Mouse (Mus musculus): ENCODE data around the gene Rprd1b. TPM values are rescaled to one million over a fixed set of nuclear protein-coding genes. Genes with fewer than 3 reads are reported as not detected.
"Not testable (repeated sequence)": the region's sequence is repeated elsewhere in the genome, so short reads cannot be mapped to it uniquely, and the experiment has no call there.

Rprd1b gene
- polyA plus RNA-seq, 1 experiment: 17.1 TPM

DNA sequence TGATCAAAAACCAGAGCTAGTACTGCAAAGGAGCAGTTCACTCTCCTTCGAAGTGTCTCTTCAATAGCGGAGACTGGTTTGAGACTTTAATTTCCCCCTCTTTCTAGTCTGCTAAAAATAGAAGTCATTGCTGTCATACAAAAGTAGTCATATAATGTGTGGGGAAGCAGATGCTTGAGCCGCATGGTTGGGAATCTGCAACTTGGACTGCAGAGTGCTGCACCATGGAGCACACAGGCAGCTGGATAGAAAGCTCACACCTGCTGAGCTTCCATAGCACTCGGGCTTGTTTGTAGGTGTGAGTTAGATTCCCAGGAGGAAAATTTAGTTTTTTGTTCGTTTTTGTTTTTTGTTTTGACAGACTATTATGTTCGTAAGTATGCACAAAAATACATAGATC, 8.1 kb downstream of the Rprd1b start:
- Histone ChIP-seq H3K4me3 (ENCODE audit: insufficient read depth, low read length) (no peak overlapping the region), H3K4me1 (ENCODE audit: control insufficient read depth, insufficient read depth, low read length) (no peaks in the 10 kb centered on the region; the same call in 1 of the 2 replicates), H3K27ac (ENCODE audit: insufficient read depth, low read length) (no peak overlapping the region)
- TF ChIP-seq POLR2A (IDR thresholded peaks at IDR 0.05; ENCODE audit: extremely low read depth, insufficient read depth, low read length): no peak
- no peak for TF ChIP-seq CTCF (IDR thresholded peaks at IDR 0.05; ENCODE audit: extremely low read depth, insufficient read depth, low read length)

DNA sequence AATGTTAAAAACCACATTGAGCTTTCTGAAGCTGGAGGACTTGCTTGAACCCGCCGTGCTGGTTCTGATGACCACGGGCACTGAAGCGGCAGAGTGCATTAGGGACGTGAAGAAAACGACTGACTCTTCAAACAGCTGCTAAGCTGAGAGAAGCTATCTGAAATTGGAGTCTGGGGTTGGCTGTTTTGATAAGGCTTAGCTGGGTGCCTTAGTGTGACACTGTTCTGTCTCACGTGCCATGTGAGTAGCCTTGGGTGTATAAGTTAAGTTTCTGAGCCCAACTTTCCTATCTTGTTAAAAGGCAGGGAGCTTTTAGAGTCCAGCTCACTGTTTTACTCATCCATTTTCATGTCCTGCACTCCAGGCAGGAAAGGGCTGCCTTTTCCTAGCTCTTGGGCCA, 8.7 kb downstream of the Rprd1b start:
- Histone ChIP-seq H3K27ac (ENCODE audit: insufficient read depth, low read length) (no peak overlapping the region), H3K4me3 (ENCODE audit: insufficient read depth, low read length) (no peak overlapping the region), H3K4me1 (ENCODE audit: control insufficient read depth, insufficient read depth, low read length) (no peaks in the 10 kb centered on the region; the same call in 1 of the 2 replicates)
- TF ChIP-seq CTCF (IDR thresholded peaks at IDR 0.05; ENCODE audit: extremely low read depth, insufficient read depth, low read length): no peak
- no peak for TF ChIP-seq POLR2A (IDR thresholded peaks at IDR 0.05; ENCODE audit: extremely low read depth, insufficient read depth, low read length)

DNA sequence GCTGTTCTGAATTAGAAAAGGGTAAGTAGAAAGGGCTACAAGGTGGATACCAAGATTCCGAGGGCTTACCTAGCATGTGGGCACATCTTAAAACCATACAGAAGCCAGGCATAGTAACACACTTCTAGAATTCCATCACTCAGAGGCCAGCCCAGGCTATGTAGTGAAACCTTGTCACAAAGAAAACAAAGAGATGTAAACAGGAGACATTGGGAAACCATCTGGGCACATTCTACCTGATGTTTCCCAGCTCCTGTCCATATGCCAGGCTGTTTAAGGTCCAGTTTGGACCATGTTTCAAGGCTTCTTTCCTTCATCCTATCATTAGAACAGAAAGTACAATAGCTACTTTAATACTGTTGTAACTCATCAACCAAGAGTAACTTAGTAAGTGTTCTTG, 9.3 kb downstream of the Rprd1b start:
- Histone ChIP-seq H3K4me3 (ENCODE audit: insufficient read depth, low read length) (no peak overlapping the region), H3K4me1 (ENCODE audit: control insufficient read depth, insufficient read depth, low read length) (no peaks in the 10 kb centered on the region; the same call in 1 of the 2 replicates), H3K27ac (ENCODE audit: insufficient read depth, low read length) (no peak overlapping the region)
- TF ChIP-seq CTCF (IDR thresholded peaks at IDR 0.05; ENCODE audit: extremely low read depth, insufficient read depth, low read length): no peak

DNA sequence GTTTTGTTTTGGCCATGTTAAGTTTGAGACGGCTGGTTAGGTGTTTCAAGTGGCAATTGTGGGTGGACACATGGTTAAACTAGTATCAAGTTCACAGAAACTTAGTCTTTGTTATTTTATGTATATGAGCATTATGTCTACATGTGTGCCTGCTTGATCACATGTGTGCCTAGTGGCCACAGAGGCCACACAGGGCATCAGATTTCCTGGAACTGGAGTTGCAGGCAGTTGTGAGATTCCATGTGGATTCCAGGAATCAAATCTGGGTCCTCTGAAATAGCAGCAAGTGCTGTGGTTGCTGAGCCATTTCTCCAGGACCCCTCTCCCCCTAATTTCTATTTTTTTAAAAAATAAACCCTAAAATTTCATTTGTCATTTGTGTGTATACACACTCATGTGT, 11.4 kb downstream of the Rprd1b start:
- Histone ChIP-seq H3K4me1 (ENCODE audit: control insufficient read depth, insufficient read depth, low read length) (no peaks in the 10 kb centered on the region; the same call in 1 of the 2 replicates), H3K27ac (ENCODE audit: insufficient read depth, low read length) (no peak overlapping the region), H3K4me3 (ENCODE audit: insufficient read depth, low read length) (no peak overlapping the region)
- no peak for TF ChIP-seq CTCF (IDR thresholded peaks at IDR 0.05; ENCODE audit: extremely low read depth, insufficient read depth, low read length)
- no peak for TF ChIP-seq POLR2A (IDR thresholded peaks at IDR 0.05; ENCODE audit: extremely low read depth, insufficient read depth, low read length)

DNA sequence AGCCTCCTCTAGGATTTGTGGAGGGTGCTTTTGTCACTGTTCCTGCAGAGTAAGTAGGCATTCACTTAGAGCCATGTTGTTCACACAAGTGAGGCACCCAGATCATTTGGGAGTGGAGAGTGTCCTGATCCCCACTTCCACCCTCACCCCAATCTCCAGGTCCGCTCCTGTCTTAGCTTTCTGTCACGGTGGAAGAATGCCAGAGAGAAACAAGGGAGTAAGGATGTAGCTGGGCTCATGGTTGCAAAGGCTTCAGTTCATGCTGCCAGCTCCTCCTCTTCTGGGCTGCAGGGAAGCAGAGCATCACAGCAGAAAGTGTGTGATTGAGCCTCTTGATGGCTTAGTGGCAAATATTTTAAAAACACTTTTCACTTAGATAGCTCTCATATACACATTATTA, 12.1 kb downstream of the Rprd1b start:
- Histone ChIP-seq H3K4me1 (ENCODE audit: control insufficient read depth, insufficient read depth, low read length) (no peaks in the 10 kb centered on the region; the same call in 1 of the 2 replicates), H3K27ac (ENCODE audit: insufficient read depth, low read length) (no peak overlapping the region), H3K4me3 (ENCODE audit: insufficient read depth, low read length) (no peak overlapping the region)
- TF ChIP-seq POLR2A (IDR thresholded peaks at IDR 0.05; ENCODE audit: extremely low read depth, insufficient read depth, low read length) (no peak), CTCF (IDR thresholded peaks at IDR 0.05; ENCODE audit: extremely low read depth, insufficient read depth, low read length) (no peak)

DNA sequence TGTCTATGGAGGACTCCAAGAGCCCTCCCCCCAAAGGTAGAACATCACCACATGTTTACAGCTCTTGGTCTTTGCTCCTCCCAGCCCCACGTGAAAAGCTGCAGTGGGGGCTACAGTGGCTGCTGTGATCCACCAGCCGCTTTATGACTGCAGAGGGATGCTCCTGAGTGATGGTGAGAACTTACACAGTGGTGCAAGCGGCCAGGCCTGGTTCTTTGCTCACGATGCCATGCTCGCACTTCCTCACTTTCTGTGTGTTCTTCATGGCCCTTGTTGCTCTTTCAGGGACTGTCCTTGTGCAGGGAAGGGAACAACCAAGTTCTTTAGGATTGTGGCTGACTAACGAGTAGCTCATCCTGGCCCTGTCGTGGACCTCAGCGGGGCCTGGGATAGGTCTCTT, 15.2 kb downstream of the Rprd1b start:
- H3K27ac ChIP-seq (ENCODE audit: insufficient read depth, low read length): no peak overlapping the region
- H3K4me3 ChIP-seq (ENCODE audit: insufficient read depth, low read length): no peak overlapping the region
- TF ChIP-seq POLR2A (IDR thresholded peaks at IDR 0.05; ENCODE audit: extremely low read depth, insufficient read depth, low read length): no peak
- no peak for TF ChIP-seq CTCF (IDR thresholded peaks at IDR 0.05; ENCODE audit: extremely low read depth, insufficient read depth, low read length)
- H3K4me1 ChIP-seq (ENCODE audit: control insufficient read depth, insufficient read depth, low read length): no peaks in the 10 kb centered on the region

DNA sequence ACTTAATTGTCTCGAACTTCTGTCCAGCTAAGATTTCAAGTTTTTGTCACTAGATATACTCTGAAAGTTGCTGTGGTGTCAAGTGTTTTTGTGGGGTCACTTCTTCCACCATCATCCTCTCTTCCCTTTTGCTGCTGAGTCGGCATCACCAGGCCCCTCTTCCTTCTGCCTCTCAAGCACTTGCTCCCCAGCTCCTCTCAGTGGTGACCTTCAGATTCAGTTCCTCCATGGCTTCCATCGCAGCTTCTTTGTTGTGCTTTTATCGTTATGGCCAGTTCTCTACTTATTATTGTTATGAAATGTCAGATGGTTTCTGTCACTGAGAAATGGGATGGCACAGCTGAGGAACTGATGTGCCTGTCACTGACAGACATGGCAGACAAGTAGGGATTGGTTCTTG, 17.9 kb downstream of the Rprd1b start:
- Histone ChIP-seq H3K4me1 (ENCODE audit: control insufficient read depth, insufficient read depth, low read length) (no peaks in the 10 kb centered on the region), H3K27ac (ENCODE audit: insufficient read depth, low read length) (no peak overlapping the region), H3K4me3 (ENCODE audit: insufficient read depth, low read length) (no peak overlapping the region)
- TF ChIP-seq CTCF (IDR thresholded peaks at IDR 0.05; ENCODE audit: extremely low read depth, insufficient read depth, low read length) (no peak), POLR2A (IDR thresholded peaks at IDR 0.05; ENCODE audit: extremely low read depth, insufficient read depth, low read length) (no peak)

DNA sequence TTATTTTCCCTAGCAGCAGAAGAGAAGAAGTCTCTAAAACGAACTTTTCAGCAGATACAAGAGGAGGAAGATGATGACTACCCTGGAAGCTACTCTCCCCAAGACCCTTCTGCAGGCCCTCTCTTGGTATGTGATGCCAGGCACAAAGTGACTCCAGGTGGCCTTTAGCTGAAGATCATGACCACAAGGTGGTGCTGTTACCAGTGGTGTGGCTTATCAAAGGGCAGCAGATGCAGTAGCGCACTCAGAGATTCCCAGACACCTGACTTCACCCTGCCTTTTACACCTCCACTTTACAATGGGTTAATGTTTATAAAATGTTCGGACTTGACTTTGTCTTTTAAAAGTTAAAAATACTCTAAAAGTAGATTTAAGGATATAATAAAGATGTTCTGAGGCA, 19.6 kb downstream of the Rprd1b start:
- Histone ChIP-seq H3K4me3 (ENCODE audit: insufficient read depth, low read length) (no peak overlapping the region), H3K27ac (ENCODE audit: insufficient read depth, low read length) (no peak overlapping the region), H3K4me1 (ENCODE audit: control insufficient read depth, insufficient read depth, low read length) (no peaks in the 10 kb centered on the region)
- TF ChIP-seq POLR2A (IDR thresholded peaks at IDR 0.05; ENCODE audit: extremely low read depth, insufficient read depth, low read length) (no peak), CTCF (IDR thresholded peaks at IDR 0.05; ENCODE audit: extremely low read depth, insufficient read depth, low read length) (peak; percentile 59)

DNA sequence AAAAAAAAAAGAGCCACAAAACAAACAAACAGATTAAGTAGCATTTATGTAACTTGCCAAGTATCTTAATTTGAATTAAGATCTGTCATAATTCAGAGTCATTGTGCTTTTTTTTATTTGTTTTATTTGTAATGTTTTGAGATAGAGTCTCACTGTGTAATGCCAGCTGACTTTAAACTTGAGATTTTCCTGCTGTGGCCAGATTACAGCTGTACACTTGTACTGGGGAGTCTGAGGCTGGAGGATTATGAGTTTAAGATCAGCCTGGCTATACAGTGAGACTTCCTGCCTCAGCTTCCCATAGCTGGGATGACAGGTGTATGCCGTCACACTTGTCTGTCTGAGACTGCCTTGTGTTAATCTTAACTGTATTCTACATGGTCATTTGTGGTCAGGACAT, 20.4 kb downstream of the Rprd1b start:
- H3K4me3 ChIP-seq (ENCODE audit: insufficient read depth, low read length): no peak overlapping the region
- H3K27ac ChIP-seq (ENCODE audit: insufficient read depth, low read length): no peak overlapping the region
- no peak for TF ChIP-seq POLR2A (IDR thresholded peaks at IDR 0.05; ENCODE audit: extremely low read depth, insufficient read depth, low read length)
- no peaks in the 10 kb centered on the region for H3K4me1 ChIP-seq (ENCODE audit: control insufficient read depth, insufficient read depth, low read length)

DNA sequence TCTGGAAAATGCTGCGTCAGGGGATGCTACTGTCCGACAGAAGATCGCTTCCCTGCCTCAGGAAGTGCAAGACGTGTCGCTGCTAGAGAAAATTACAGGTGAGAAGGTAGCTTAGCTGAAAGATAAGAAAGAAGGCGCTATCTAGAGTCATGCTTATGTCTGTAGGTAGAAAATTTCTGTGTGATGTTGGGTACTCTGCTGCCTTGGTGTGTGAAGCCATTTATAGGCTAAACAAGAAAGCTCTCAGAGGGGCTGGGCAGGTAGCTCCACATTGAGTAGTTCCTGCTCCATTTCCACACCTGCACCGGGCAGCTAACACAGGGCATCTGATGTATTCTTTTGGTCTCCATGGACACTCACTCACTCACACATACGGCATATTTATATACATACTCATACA, 21.8 kb downstream of the Rprd1b start:
- TF ChIP-seq POLR2A (IDR thresholded peaks at IDR 0.05; ENCODE audit: extremely low read depth, insufficient read depth, low read length) (no peak), CTCF (IDR thresholded peaks at IDR 0.05; ENCODE audit: extremely low read depth, insufficient read depth, low read length) (no peak)
- Histone ChIP-seq H3K27ac (ENCODE audit: insufficient read depth, low read length) (no peak overlapping the region), H3K4me1 (ENCODE audit: control insufficient read depth, insufficient read depth, low read length) (no peaks in the 10 kb centered on the region), H3K4me3 (ENCODE audit: insufficient read depth, low read length) (no peak overlapping the region)

DNA sequence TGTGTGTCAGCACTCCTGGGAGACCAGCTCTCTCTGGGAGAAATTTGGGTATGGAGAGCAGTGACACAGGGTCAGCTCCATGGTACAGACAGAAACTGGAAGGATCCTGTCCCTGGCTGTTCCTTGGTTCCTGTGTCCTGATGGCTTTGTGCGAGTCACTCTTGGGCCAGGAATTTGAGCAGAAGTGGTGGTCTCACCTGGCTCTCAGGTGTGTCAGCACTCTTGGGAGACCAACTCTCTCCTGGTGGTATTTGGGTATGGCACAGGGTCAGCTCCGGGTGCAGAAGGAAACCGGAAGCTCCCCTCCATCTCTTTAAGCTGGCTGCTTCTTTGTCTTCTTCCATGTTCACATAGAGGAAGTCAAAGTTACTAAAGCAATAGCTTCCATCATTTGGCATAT, 26.3 kb downstream of the Rprd1b start:
- H3K4me3 ChIP-seq (ENCODE audit: insufficient read depth, low read length): no peak overlapping the region
- H3K4me1 ChIP-seq (ENCODE audit: control insufficient read depth, insufficient read depth, low read length): no peaks in the 10 kb centered on the region
- no peak overlapping the region for H3K27ac ChIP-seq (ENCODE audit: insufficient read depth, low read length)
- no peak for TF ChIP-seq CTCF (IDR thresholded peaks at IDR 0.05; ENCODE audit: extremely low read depth, insufficient read depth, low read length)
- TF ChIP-seq POLR2A (IDR thresholded peaks at IDR 0.05; ENCODE audit: extremely low read depth, insufficient read depth, low read length): no peak

DNA sequence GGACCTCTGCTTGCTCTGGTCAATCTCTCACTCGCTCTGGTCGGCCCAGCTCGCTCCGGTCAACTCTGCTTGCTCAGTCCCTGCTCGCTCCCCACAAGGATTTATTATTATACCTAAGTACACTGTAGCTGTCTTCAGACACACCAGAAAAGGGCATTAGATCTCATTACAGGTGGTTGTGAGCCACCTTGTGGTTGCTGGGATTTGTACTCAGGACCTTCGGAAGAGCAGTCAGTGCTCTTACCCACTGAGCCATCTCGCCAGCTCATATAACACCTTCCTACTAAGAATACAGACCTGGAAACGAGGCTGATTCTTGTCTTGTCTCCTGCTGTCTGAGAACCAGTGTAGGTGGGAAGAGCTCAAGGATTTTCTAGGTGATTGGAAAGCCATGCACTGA, 27.1 kb downstream of the Rprd1b start:
- not testable (repeated sequence) for H3K27ac ChIP-seq (ENCODE audit: insufficient read depth, low read length); H3K4me1 ChIP-seq (ENCODE audit: control insufficient read depth, insufficient read depth, low read length); H3K4me3 ChIP-seq (ENCODE audit: insufficient read depth, low read length)

All from cortical plate, adult 2 months (tissue).